Mouse (Mus musculus) heart, postnatal 14 days (tissue): ENCODE data around the gene Rlim. TPM values are rescaled to one million over a fixed set of nuclear protein-coding genes. Genes with fewer than 3 reads are reported as not detected.

Source experiments
- DNase-seq, 2 experiments: peaks; one replicate each; pipeline ENCODE4 v3.0.0; 2021 to 2022
- intact Hi-C: fragments of 180-260 bp; cut with DNase I; formaldehyde crosslinking; loops from one replicate; pipeline ENCODE4 v1.15.1; 2025
- long read RNA-seq, 2 experiments: library from polyadenylated mRNA; stranded (forward); transcript quantifications; one replicate each; pipeline ENCODE4 v2.0.0; 2021
- total RNA-seq, 2 experiments: library from RNA; stranded (reverse); gene quantifications; 2 replicates each; pipeline ENCODE4 v1.2.3; 2021

Gene Rlim
- 10 to 100 TPM; 26.2 to 28.1 TPM for total RNA-seq
- long read RNA-seq, experiment 1, full-length matches to known transcripts: 6 of 8 reads
- long read RNA-seq, experiment 1, partial matches to known transcripts: 0 of 8 reads
- long read RNA-seq, experiment 1, other reads (novel, unspliced or antisense): 2 of 8 reads
- long read RNA-seq, experiment 2, full-length matches to known transcripts: 1 of 3 reads
- long read RNA-seq, experiment 2, partial matches to known transcripts: 0 of 3 reads
- long read RNA-seq, experiment 2, other reads (novel, unspliced or antisense): 2 of 3 reads

DNA sequence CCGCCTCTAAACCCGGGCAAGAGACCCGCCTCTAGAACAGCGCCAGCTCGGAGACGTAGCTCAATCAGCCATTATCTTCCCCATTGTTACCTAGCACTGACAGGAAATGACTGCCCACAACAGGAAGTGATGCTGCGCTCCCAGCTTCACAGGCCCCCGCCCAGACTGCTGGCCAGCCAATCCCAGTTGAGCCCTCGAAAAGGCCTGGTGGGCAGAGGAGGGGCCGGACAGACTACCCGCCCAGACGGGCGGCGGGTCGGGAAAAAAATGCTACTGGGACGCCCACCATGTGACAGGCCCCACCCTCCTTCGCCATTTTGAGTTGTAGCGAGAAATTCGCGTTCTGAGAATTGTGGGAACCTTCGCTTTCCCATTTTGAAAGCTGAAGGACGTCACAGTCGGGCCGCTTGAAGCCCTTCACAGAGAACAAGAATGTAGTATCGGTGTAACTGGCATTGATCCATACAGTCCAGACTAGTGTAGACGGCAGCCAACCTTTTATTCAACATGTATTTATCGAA lies at the start of gene Rlim:
TSS of gene Rlim (minus strand) at position 116 of the 521 bp plus-strand sequence.
- DNase-seq: peak; percentile 87 to 88
- intact Hi-C loops: loop anchor here (10.0 kb wide), 1 partner anchor 496 kb away; no protein-coding TSS in a partner anchor

DNA sequence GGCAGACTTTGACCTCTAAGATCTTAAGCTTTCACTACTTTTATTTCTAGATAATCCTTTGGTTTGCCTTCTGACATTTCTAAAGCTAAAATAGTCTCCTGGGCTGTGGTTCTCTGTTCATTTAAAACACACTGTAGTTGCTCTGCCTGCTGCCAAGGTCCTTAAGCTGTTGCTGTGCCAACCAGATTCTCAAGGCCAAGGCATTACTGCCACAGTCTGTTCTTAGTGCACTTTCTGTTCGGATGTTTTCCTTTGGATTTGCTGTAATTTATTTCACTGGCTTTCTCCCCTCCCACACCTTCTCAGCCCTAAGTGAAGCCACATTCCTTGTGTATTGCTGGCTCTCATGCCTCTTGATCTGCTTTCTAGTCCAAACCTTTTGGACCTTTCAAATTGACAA lies 36.1 kb upstream of the Rlim start:
- no peak for DNase-seq
- intact Hi-C loops: no loop called here

DNA sequence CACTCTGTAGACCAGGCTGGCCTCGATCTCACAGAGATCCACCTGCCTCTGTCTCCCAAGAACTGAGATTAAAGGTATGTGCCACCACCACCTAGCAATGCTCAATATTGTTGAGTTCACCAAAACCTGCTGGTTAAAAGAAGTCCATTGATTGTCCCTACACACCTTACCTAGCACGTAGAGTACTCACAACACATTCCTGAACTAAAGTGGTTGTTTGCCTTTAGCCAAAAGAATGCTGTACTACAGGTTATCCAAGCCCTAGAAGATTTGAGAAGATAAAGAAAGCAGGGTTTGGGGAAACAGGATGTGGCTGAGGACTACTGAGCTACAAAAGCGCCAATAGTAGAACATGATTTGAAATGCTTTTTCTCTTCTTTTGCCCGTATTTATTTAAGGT lies 34.0 kb upstream of the Rlim start:
- intact Hi-C loops: no loop called here
- DNase-seq: no peak

DNA sequence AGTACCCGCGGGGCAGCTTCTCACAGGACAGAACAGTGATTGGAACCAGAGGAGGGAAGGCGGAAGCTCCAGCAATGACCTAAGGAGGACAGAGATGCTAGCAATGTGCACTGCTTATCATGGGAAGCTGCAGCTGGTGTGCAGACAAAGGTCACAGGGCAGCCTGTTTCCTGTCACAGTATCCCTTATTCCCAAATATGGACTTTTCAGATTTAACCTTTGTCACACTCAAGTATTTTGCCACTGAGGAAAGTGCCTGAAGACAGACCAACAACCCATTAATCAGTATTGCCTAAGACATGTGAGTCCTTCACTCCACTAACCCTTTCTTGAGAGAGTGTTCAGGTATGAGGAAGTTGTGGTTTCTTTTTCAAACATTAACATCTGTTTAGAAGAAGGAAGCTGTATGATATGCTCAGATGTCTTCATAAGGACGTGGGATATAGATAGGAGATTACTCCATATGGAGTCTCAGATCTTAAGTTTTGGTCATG lies 32.3 kb upstream of the Rlim start:
- peak; percentile 1 to 27 for DNase-seq
- intact Hi-C loops: no loop called here

DNA sequence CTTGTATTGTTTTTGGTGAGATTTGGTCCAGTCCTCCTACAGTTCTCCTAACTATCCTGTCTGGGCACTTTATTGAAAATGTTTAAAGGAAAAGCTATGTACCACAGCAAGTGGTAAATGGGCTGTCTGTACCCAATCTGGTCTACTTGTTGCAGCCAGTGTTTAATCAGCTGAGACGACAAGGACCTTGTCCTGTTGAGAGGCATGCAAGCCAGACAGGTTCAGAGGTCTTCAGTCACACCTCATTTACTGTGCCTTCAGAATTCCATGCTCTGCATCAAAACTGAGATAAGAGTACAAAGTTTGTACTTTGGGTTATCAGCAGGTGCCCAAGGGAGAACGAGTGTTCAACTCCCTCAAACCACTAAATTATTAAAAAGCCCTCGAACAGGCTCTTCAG lies 13.7 kb upstream of the Rlim start:
- intact Hi-C loops: loop anchor here (2.0 kb wide), 1 partner anchor 74 kb away; no protein-coding TSS in a partner anchor
- DNase-seq: no peak

DNA sequence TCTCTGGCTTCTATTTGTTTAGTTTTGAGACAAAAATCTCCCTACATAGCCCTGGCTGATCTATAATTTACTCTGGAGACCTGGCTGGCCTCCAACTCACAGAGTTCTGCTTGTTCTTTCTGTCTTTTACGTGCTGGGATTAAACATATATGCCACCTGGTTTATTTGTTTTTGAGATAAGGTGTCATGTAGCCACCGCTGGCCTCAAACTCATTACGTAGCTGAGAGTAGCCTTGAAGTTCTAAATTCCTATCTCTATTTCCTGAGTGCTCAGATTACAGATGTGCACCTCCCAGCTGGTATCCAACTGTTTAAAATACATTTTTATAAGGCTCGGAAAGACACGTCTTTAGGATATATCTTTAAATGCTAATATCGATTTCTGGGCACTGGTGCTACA lies 12.8 kb upstream of the Rlim start:
- DNase-seq: no peak
- intact Hi-C loops: loop anchor here (2.0 kb wide), 1 partner anchor 73 kb away; no protein-coding TSS in a partner anchor

DNA sequence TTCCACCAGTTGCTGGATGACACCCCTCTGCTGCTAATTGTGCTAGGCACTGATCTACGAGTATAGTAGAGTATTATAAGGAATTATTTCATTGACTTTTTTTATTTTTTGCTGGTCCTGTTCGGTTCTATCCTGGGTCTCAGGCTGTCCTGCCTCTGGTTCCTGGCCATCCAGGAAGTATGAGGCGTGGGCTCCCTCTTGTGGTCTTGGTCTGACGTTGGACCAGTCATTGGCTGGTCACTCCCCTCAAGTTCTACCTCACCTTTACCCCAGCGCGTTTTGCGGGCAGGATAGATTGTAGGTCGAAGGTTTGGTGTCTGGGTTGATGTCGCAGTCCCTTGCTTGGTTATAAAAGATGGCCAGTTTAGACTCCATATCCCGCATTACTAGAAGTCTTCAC lies 10.6 kb upstream of the Rlim start:
- peak; percentile 13 to 30 for DNase-seq
- intact Hi-C loops: no loop called here

DNA sequence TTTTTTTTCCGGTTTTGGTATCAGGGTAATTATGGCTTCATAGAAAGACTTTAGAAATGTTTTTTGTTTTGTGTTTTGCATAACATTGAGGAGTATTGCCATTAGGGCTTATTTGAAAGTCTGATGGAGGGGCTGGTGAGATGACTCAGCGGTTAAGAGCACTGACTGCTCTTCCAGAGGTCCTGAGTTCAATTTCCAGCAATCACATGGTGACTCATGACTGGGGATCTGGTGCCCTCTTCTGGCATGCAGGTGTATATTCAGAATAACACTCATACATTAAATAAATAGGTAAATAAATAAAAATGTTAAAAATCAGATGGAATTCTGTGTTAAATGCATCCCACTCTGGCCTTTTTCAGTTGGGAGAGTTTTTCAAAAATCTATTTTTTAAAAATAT lies 9.3 kb upstream of the Rlim start:
- intact Hi-C loops: no loop called here
- peak; percentile 11 to 32 for DNase-seq

DNA sequence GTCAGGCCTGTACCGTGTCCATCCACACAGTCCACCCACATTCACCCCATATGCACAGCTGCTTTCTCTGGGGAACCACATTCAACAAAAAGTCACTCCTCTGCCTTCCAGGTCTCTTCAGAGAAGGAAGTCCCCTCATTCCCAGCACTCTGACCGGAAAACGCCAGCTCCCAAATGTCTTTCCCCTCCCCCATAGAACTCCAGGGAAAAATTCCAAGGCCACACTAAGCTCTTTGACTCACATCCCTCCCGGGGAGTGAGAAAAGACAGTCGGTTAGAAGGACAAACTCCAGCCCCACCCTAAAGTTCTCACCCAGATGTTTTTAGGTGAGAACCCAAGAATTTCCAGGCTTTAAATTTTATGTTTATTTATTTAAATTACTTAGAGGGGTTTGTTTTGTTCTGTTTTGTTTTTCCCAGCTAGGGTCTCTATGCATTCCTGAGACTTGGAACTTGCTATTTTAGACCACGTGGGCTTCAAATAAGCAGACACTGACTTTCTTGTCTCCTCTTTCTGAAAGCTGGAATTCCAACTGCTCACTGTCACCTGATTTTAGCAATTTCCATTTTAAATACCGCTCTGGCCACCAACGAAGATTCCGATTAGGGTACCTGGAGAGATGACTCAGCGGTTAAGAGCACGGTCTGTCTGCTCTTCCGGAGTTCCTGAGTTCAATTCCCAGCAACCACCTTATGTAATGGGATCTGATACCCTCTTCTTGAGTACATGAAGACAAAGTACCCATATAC lies 6.3 kb upstream of the Rlim start:
- intact Hi-C loops: loop anchor here (10.0 kb wide), 1 partner anchor 503 kb away; no protein-coding TSS in a partner anchor
- DNase-seq: peak in 1 of 2 experiments; percentile 22

DNA sequence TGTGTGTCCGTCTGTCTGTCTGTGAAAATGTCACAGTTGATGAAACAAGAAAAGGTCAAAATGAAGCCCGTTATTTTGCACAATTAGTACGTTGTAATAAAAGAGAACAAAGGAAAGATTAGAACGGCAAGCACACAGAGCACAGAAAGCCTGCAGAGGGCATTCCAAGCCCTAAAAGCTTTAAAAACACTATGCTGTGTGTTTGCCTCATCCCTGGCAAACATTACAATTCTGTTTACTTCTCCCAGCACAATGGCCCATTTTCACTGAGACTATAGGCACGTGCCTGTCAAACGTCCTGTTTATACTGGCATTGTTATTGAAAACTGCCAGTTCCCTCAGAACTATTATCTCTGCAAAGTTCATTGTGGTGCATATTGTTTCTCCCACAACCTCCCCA lies 5.1 kb upstream of the Rlim start:
- intact Hi-C loops: loop anchor here (10.0 kb wide), 1 partner anchor 501 kb away; no protein-coding TSS in a partner anchor

DNA sequence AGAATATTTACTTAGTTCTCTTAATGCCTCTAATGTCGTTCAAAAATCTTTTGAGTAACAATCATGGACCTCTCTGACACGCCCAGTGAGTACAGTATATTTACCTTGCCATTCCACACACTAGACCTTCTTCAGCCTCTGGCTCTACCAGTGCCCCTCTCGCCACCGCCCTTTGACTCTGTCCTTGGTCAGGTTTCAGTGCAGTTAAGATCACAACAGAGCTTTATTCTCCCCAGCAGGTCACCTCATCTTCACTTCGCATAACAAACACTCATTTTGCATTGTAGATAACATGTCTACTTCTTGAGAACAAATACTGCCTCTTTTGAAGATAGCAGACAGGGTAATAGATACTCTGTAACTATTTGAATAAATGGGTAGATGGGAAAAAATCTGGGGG lies 3.9 kb upstream of the Rlim start:
- intact Hi-C loops: loop anchor here (10.0 kb wide), 1 partner anchor 500 kb away; no protein-coding TSS in a partner anchor

More for the DNA sequence above, 5.1 kb upstream of the Rlim start:
- no peak for DNase-seq

DNA sequence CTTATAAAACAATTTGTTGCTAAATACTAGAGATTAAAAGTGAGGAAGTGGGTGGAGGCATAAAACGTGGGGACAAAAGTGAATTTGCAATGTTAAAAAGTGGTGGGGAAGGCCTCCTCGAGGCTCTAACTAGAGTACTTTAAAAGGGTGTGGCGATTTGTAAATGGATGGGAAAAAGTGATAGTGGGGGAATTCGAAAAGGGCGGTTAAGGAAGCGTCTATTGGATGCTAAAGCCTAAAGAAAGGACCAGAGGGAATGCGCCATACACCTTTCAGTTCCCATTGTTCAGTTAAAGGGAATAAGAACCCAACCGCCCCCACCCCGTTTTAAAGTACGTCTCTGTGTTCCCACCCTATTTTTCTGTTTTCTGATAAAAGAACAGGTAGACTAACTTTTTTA lies 722 bp upstream of the Rlim start:
- intact Hi-C loops: loop anchor here (10.0 kb wide), 1 partner anchor 497 kb away; no protein-coding TSS in a partner anchor
- no peak for DNase-seq

More for the DNA sequence above, 3.9 kb upstream of the Rlim start:
- no peak for DNase-seq

DNA sequence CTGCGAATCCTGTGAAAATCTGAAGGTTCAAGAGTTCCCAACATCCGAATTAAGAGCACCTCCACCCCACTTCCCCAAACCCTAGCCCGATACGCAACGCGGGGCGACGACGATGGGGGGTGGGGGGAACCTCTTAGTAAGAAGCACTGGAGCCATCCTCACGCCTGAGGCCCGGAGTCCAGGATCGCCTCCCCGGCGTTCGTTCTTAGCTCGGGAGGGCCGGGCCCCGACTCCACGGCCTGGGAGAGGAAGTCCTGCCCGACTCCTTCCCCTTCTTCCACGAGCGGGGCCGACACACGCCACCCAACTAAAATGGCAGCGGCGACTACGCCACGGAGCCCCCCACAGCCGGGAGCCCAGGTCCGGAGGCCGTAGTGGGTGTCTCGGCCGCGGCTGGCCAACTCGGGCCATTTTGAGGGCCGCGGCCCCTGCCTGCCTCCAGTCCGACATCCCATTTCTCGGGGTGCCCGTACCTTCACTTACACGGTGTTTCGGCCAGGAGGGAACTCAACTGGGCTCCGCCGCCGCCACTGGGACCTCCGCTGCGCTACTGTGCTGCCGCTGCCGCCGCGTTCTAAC lies 405 bp downstream of the Rlim start:
- intact Hi-C loops: loop anchor here (10.0 kb wide), 1 partner anchor 496 kb away; no protein-coding TSS in a partner anchor
- DNase-seq: peak; percentile 31 to 38

DNA sequence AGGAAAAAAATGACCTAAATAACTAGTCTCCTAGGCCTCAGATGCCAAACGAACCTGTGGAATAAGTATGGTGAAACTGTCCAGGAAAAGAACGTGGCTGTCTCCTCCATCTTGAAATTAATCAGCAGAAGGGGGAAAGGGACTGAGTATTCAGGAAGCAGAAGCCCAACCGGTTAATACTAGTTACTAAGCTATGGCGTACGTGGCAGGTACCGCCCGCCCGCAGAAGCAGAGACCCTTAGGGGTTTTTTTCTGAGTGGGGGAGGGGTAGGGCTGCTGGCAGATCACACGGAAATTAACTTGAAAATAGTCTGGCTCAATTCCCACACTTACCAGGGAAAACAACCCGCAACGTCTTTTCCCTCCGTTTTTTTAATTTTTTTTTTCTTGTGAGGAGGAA lies 1.0 kb downstream of the Rlim start:
- DNase-seq: peak in 1 of 2 experiments; percentile 4
- intact Hi-C loops: loop anchor here (10.0 kb wide), 1 partner anchor 495 kb away; no protein-coding TSS in a partner anchor

DNA sequence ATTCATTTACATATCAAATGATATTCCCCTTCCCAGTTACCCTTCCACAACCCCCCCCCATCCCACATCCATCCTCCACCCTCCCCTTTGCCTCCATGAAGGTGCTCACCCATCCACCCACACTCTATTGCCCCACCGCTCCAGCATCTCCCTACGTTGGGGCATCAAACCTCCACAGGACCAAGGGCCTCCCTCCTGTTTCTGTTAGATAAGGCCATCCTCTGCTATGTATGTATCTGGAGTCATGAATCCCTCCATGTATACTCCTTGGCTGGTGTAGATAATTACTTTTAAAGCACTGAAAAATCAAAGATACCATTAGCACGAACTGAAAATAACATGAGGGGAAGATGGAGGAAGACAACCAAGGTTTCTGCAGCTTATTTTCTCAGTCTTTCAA lies 41.4 kb downstream of the Rlim start:
- DNase-seq: no peak
- intact Hi-C loops: no loop called here

DNA sequence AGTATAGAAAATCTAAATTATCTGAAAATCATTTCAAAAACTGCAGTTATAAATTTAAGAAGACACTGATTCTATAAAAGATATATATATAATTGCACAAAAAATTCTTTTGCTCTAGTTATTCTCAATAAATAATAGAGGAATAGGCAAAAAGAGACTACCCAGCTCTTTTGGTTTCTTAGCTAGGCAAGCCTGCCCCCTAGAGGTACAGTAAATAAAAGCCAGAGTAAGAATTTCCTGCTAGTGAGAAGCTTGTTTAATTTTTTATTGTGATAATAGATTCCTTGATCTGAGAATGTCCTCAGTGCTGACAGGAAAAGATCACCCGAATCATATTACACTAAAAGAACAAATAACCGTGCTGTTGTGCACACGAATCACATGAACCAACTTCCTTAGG lies 43.8 kb downstream of the Rlim start:
- intact Hi-C loops: no loop called here
- DNase-seq: peak in 1 of 2 experiments; percentile 29

DNA sequence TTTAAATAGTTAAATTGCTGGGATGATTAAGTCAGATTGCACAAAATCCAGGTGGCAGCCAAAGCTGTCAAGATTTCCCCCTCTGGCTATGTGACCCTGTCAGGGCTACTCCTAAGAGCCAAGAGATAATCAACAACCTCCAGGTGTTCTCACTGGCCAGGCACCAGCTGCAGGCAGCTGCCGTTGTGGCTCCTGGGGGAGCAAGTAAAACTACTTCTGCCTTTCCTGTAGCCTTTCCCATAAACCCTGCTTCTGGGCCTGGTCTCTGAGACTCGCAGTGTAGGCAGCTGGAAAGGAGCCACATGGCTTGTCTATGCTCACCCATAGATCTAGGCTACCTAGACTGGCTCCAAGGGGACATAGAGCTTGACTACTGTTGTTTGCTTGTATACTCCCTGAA lies 58.6 kb downstream of the Rlim start:
- DNase-seq: peak; percentile 4 to 10
- intact Hi-C loops: no loop called here

DNA sequence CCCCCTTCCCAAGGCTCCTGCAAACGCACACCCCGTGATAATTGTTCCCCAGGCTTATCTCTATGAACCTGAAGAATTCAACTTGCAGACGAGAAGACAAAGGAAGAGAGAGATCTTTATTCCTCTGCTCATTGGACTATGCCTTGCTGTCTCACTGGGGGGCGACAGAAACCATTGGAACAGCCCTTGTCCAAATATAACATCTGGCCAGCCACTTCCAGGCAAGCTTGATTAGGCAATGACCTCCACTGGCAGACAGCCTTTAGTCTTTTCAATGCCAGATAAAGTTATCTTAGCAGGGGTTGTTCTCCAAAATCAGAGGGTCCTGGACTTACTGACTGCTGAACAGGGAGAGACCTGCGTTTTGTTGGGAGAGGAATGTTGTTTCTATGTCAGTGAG lies 62.1 kb downstream of the Rlim start:
- DNase-seq: peak; percentile 35 to 49
- intact Hi-C loops: loop anchor here (5.0 to 10.0 kb wide), 2 partner anchors 434 to 1088 kb away; no protein-coding TSS in a partner anchor

DNA sequence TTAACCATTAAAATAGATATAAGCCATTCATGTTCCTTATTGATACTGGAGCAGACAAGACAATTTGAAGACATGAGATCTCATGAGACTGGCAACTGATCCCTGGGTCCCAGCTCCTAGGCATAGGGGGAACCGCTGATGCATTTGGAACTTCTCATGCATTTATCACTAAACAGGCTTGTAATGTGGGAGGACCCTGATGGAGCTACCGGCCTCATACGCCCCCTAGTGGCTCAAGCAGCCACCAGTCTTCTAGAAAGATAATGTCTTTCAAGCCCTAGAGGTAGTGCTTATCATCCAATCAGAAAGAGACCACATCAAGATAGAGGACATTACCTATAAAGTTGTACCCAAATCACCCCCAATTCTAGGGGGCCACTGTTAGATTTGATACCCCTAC lies 66.3 kb downstream of the Rlim start:
- peak; percentile 14 to 45 for DNase-seq
- intact Hi-C loops: loop anchor here (5.0 to 10.0 kb wide), 2 partner anchors 430 to 1093 kb away; no protein-coding TSS in a partner anchor
